Mouse (Mus musculus) retina, adult 2 months (tissue): ENCODE data around the gene Mb.
A peak's percentile ranks its signal among the peaks of the same experiment; 100 is the strongest.
"Not testable (repeated sequence)": the region's sequence is repeated elsewhere in the genome, so short reads cannot be mapped to it uniquely, and the experiment has no call there.

Experiments used
- DNase-seq: peaks from one replicate; pipeline ENCODE4 v3.0.0-alpha.2; 2012; ENCODE audit warnings: low read depth, low spot score

The Mb gene

GRCm38 (mm10) chr15:77065259-77065852 lies 14.9 kb upstream of the Mb start:
- DNase-seq: no peak

- DNase-seq: no peak
Observed at GRCm38 (mm10) chr15:77062746-77063145, 12.3 kb upstream of the Mb start.

- DNase-seq: not testable (repeated sequence)
Observed at GRCm38 (mm10) chr15:77059416-77059815, 8.9 kb upstream of the Mb start.

- DNase-seq: no peak
Observed at GRCm38 (mm10) chr15:77058566-77058965, 8.1 kb upstream of the Mb start.

GRCm38 (mm10) chr15:77056791-77057051 lies 6.3 kb upstream of the Mb start:
- no peak for DNase-seq

- no peak for DNase-seq
Observed at GRCm38 (mm10) chr15:77056001-77056790, 5.7 kb upstream of the Mb start.

- DNase-seq: no peak
Observed at GRCm38 (mm10) chr15:77054611-77055175, 4.2 kb upstream of the Mb start.

- DNase-seq: no peak
Observed at GRCm38 (mm10) chr15:77053021-77053420, 2.6 kb upstream of the Mb start.

GRCm38 (mm10) chr15:77052176-77052575 lies 1.7 kb upstream of the Mb start:
- no peak for DNase-seq

- no peak for DNase-seq
Observed at GRCm38 (mm10) chr15:77045609-77046008, 4.9 kb downstream of the Mb start.

- DNase-seq: no peak
Observed at GRCm38 (mm10) chr15:77044597-77045320, 5.7 kb downstream of the Mb start, which contains the start of gene Apol6. TSS of gene Apol6 (plus strand) at chr15:77044729.

GRCm38 (mm10) chr15:77040784-77041183 lies 9.7 kb downstream of the Mb start:
- DNase-seq: no peak

GRCm38 (mm10) chr15:77039211-77039700 lies 11.2 kb downstream of the Mb start:
- DNase-seq: no peak

GRCm38 (mm10) chr15:77037278-77038161 lies 12.9 kb downstream of the Mb start:
- no peak for DNase-seq

GRCm38 (mm10) chr15:77036989-77037277 lies 13.5 kb downstream of the Mb start:
- no peak for DNase-seq

- DNase-seq: no peak
Observed at GRCm38 (mm10) chr15:77036320-77036988, 14.0 kb downstream of the Mb start.

- no peak for DNase-seq
Observed at GRCm38 (mm10) chr15:77035643-77036042, 14.8 kb downstream of the Mb start.

GRCm38 (mm10) chr15:77034526-77034925 lies 15.9 kb downstream of the Mb start:
- DNase-seq: no peak

GRCm38 (mm10) chr15:77031271-77031670 lies 19.2 kb downstream of the Mb start:
- DNase-seq: no peak

GRCm38 (mm10) chr15:77029331-77029991 lies 21.0 kb downstream of the Mb start:
- peak; percentile 23 for DNase-seq
